Mouse (Mus musculus) G1E-ER4 (cell line): ENCODE data around the gene Fbrs. TPM values are rescaled to one million over a fixed set of nuclear protein-coding genes. Genes with fewer than 3 reads are reported as not detected.

Experiments used
- GATA1 ChIP-seq: IDR thresholded peaks from one replicate; pipeline ENCODE4 v1.8.0; 2012; ENCODE audit warnings: low read length, inconsistent platforms
- polyA plus RNA-seq: library from polyadenylated mRNA; stranded (reverse); fragments of >175 nt; gene quantifications from 2 replicates; pipeline ENCODE4 v1.2.3, GENCODE M21; 2012

Gene Fbrs
- polyA plus RNA-seq, 1 experiment = 623 TPM

GRCm38 (mm10) chr7:127473705-127474104, 5.3 kb upstream of the Fbrs start:
- TF ChIP-seq GATA1 = no peak

GRCm38 (mm10) chr7:127474378-127475070, 4.5 kb upstream of the Fbrs start:
- no peak for TF ChIP-seq GATA1

- TF ChIP-seq GATA1 = no peak
Observed at GRCm38 (mm10) chr7:127475186-127475740, 3.7 kb upstream of the Fbrs start.

- TF ChIP-seq GATA1 = no peak
Observed at GRCm38 (mm10) chr7:127476336-127476735, 2.7 kb upstream of the Fbrs start.

- TF ChIP-seq GATA1 = no peak
Observed at GRCm38 (mm10) chr7:127476855-127477254, 2.1 kb upstream of the Fbrs start.

GRCm38 (mm10) chr7:127477687-127478634, 1.0 kb upstream of the Fbrs start:
- no peak for TF ChIP-seq GATA1

- no peak for TF ChIP-seq GATA1
Observed at GRCm38 (mm10) chr7:127479318-127480225, 573 bp downstream of the Fbrs start.

- no peak for TF ChIP-seq GATA1
Observed at GRCm38 (mm10) chr7:127480321-127480720, 1.3 kb downstream of the Fbrs start.

- no peak for TF ChIP-seq GATA1
Observed at GRCm38 (mm10) chr7:127485416-127485815, 6.4 kb downstream of the Fbrs start.

- TF ChIP-seq GATA1 = no peak
Observed at GRCm38 (mm10) chr7:127489982-127490381, 11.0 kb downstream of the Fbrs start.

- no peak for TF ChIP-seq GATA1
Observed at GRCm38 (mm10) chr7:127491846-127492245, 12.8 kb downstream of the Fbrs start.

- no peak for TF ChIP-seq GATA1
Observed at GRCm38 (mm10) chr7:127494648-127495047, 15.6 kb downstream of the Fbrs start.

GRCm38 (mm10) chr7:127497382-127497781, 18.4 kb downstream of the Fbrs start:
- TF ChIP-seq GATA1 = no peak

GRCm38 (mm10) chr7:127498407-127498806, 19.4 kb downstream of the Fbrs start:
- no peak for TF ChIP-seq GATA1

GRCm38 (mm10) chr7:127508291-127508690, 29.3 kb downstream of the Fbrs start:
- TF ChIP-seq GATA1 = no peak

GRCm38 (mm10) chr7:127511241-127511640, 32.2 kb downstream of the Fbrs start:
- no peak for TF ChIP-seq GATA1
